20 mouse cellular contexts compared by ENCODE assay signal in genomic region chr10:120461301-120461700, GRCm38 (mm10). TPM values are rescaled to one million over a fixed set of nuclear protein-coding genes. Genes with fewer than 3 reads are reported as not detected.
DNase-seq lines count a peak whose midpoint lies in the region; ATAC-seq and TF ChIP-seq lines count a peak whose summit lies in the region.
"Had no signal": no experiment of that assay in that cellular context is flagged by ENCODE, and none has a peak within 500 bp of the region (broad histone marks: within the 10 kb centered on the region; RNA-seq: fewer than 3 reads in every experiment).

No protein-coding gene starts in this region.

- H3K27ac ChIP-seq in heart, embryonic 15.5 days, result peak overlapping the region; percentile 39
- H3K27ac ChIP-seq in kidney, postnatal 0 days, result peak overlapping the region; percentile 44
- H3K27ac ChIP-seq in embryonic facial prominence, embryonic 15.5 days (replicated peaks), result peak overlapping the region; percentile 63
- H3K27ac ChIP-seq in stomach, embryonic 15.5 days, result peak overlapping the region; percentile 68
- H3K27ac ChIP-seq: hindbrain, embryonic 15.5 days; neural tube, embryonic 12.5 days had no signal

- DNase-seq in heart, postnatal 36 days, result no peak
- no peak for DNase-seq in kidney, postnatal 0 days (ENCODE audit: low spot score)
- no peak for DNase-seq in kidney, postnatal 10 days
- DNase-seq in gastrocnemius, postnatal 25 days, result no peak
- DNase-seq: adrenal gland, postnatal 10 days; cerebellum, adult 2 months; forebrain, postnatal 0 days; gastrocnemius, postnatal 10 days; lung, adult 18-20 months; right cerebral cortex, postnatal 25 days; thymus, adult 2 months had no signal

- ATAC-seq in heart, embryonic 15.5 days (replicated peaks; ENCODE audit: insufficient number of reproducible peaks, insufficient read depth, low FRiP score, low read depth), result no peak
- ATAC-seq in kidney, postnatal 0 days (replicated peaks; ENCODE audit: low FRiP score, low read depth), result no peak
- no peak for ATAC-seq in embryonic facial prominence, embryonic 15.5 days (ENCODE audit: insufficient number of reproducible peaks, low FRiP score, low TSS enrichment, low read depth)
- no peak for ATAC-seq in stomach, embryonic 15.5 days (ENCODE audit: insufficient read depth, low FRiP score, low read depth)
- ATAC-seq: forebrain, postnatal 0 days; midbrain, embryonic 16.5 days had no signal

- no peaks in the 10 kb centered on the region for H3K9me3 ChIP-seq in heart, embryonic 15.5 days (replicated peaks)
- H3K9me3 ChIP-seq in kidney, postnatal 0 days (replicated peaks; ENCODE audit: low read length), result no peaks in the 10 kb centered on the region
- H3K9me3 ChIP-seq in embryonic facial prominence, embryonic 15.5 days (replicated peaks), result no peaks in the 10 kb centered on the region
- H3K9me3 ChIP-seq in stomach, embryonic 15.5 days, result no peaks in the 10 kb centered on the region
- H3K9me3 ChIP-seq: hindbrain, embryonic 15.5 days; megakaryocyte, embryonic 14.5 days; neural tube, embryonic 12.5 days had no signal

- H3K27me3 ChIP-seq in heart, embryonic 15.5 days, result no peaks in the 10 kb centered on the region
- no peaks in the 10 kb centered on the region for H3K27me3 ChIP-seq in kidney, postnatal 0 days (ENCODE audit: insufficient read depth, low read length)
- H3K27me3 ChIP-seq in embryonic facial prominence, embryonic 15.5 days, result no peaks in the 10 kb centered on the region
- H3K27me3 ChIP-seq in stomach, embryonic 15.5 days (replicated peaks), result no peaks in the 10 kb centered on the region
- H3K27me3 ChIP-seq: hindbrain, embryonic 15.5 days; megakaryocyte, embryonic 14.5 days; neural tube, embryonic 12.5 days had no signal

- intact Hi-C loops in heart, postnatal 36 days (cut with DNase I), result no loop called here

- H3K9ac ChIP-seq in heart, embryonic 15.5 days, result no peak overlapping the region
- no peak overlapping the region for H3K9ac ChIP-seq in kidney, postnatal 0 days (ENCODE audit: low read depth, low read length)
- no peak overlapping the region for H3K9ac ChIP-seq in embryonic facial prominence, embryonic 15.5 days
- H3K9ac ChIP-seq in stomach, embryonic 15.5 days, result no peak overlapping the region
- H3K9ac ChIP-seq: forebrain, postnatal 0 days; hindbrain, embryonic 15.5 days; neural tube, embryonic 12.5 days had no signal

- WGBS in heart, embryonic 15.5 days, result 83% methylated on average over 5 of the region's 5 CpGs
- WGBS in kidney, postnatal 0 days, result 71% methylated on average over 5 of the region's 5 CpGs
- 50% methylated on average over 5 of the region's 5 CpGs for WGBS in embryonic facial prominence, embryonic 15.5 days
- WGBS in stomach, embryonic 15.5 days, result 59% methylated on average over 5 of the region's 5 CpGs

- no peak overlapping the region for H3K4me3 ChIP-seq in heart, embryonic 15.5 days
- H3K4me3 ChIP-seq in kidney, postnatal 0 days (replicated peaks; ENCODE audit: low read depth, low read length), result no peak overlapping the region
- no peak overlapping the region for H3K4me3 ChIP-seq in embryonic facial prominence, embryonic 15.5 days (replicated peaks)
- H3K4me3 ChIP-seq in stomach, embryonic 15.5 days (replicated peaks), result no peak overlapping the region
- H3K4me3 ChIP-seq: erythroblast, embryonic 14.5 days; hindbrain, embryonic 15.5 days; neural tube, embryonic 12.5 days had no signal

- no peaks in the 10 kb centered on the region; the same call in 1 of the 2 replicates for H3K4me1 ChIP-seq in heart, embryonic 15.5 days (replicated peaks)
- H3K4me1 ChIP-seq in kidney, postnatal 0 days (replicated peaks; ENCODE audit: insufficient read depth, low read length), result 0 out of 2 replicates have a peak, but pooled peaks cover 4% of the 10 kb centered on the region
- H3K4me1 ChIP-seq in embryonic facial prominence, embryonic 15.5 days, result peaks cover 14% of the 10 kb centered on the region
- H3K4me1 ChIP-seq in stomach, embryonic 15.5 days, result peaks cover 4% of the 10 kb centered on the region
- H3K4me1 ChIP-seq: neural tube, embryonic 12.5 days had no signal

- H3K36me3 ChIP-seq in heart, embryonic 15.5 days, result no peaks in the 10 kb centered on the region
- 0 out of 2 replicates have a peak, but pooled peaks cover 2% of the 10 kb centered on the region for H3K36me3 ChIP-seq in kidney, postnatal 0 days (ENCODE audit: insufficient read depth, low read length)
- no peaks in the 10 kb centered on the region for H3K36me3 ChIP-seq in embryonic facial prominence, embryonic 15.5 days
- no peaks in the 10 kb centered on the region for H3K36me3 ChIP-seq in stomach, embryonic 15.5 days
- H3K36me3 ChIP-seq: G1E; hindbrain, embryonic 15.5 days had no signal

- no peak overlapping the region for H3K4me2 ChIP-seq in heart, embryonic 15.5 days
- no peak overlapping the region for H3K4me2 ChIP-seq in kidney, postnatal 0 days (ENCODE audit: low read length)
- H3K4me2 ChIP-seq in embryonic facial prominence, embryonic 15.5 days (replicated peaks), result no peak overlapping the region
- no peak overlapping the region for H3K4me2 ChIP-seq in stomach, embryonic 15.5 days
- H3K4me2 ChIP-seq: neural tube, embryonic 12.5 days had no signal

- TF ChIP-seq CTCF in kidney, postnatal 0 days (IDR thresholded peaks at IDR 0.05; ENCODE audit: low read depth), result no peak

RNA-seq across cellular contexts. Expression of gene Hmga2, which starts 15.0 kb away (rescaled TPM):
- polyA plus RNA-seq in heart, embryonic 15.5 days (2015; fragmentation: Nextera tagmentation; extraction: Ambion mirVana), result 2.8 and 3.3 TPM in 2 replicates
- not detected for total RNA-seq in heart, postnatal 36 days (2021)
- 7.8 and 8.1 TPM in 2 replicates for polyA plus RNA-seq in kidney, postnatal 0 days (2015; fragmentation: Nextera tagmentation; extraction: Ambion mirVana)
- polyA plus RNA-seq in embryonic facial prominence, embryonic 15.5 days (2015; fragmentation: Nextera tagmentation; extraction: Ambion mirVana), result 11.1 and 11.5 TPM in 2 replicates
- polyA plus RNA-seq in stomach, embryonic 15.5 days (2015; fragmentation: Nextera tagmentation; extraction: Ambion mirVana), result 29.3 TPM in 2 replicates
- under 1 TPM; 0.08 to 0.13 TPM for total RNA-seq in gastrocnemius, postnatal 25 days (2021)
- polyA plus RNA-seq: G1E had no signal
